Mouse (Mus musculus) kidney, postnatal 0 days (tissue): ENCODE data around the gene Begain. TPM values are rescaled to one million over a fixed set of nuclear protein-coding genes. Genes with fewer than 3 reads are reported as not detected.

Experiments
- ATAC-seq: fragments of 200-750 bp; cut with Nextera tagmentation; replicated peaks from 2 replicates; pipeline ENCODE4 v1.8.0; 2017; ENCODE audit warnings: low read depth, moderate number of reproducible peaks, moderate TSS enrichment, moderate library complexity; ENCODE audit not compliant: low FRiP score
- DNase-seq: peaks from one replicate; pipeline ENCODE4 v3.0.0-alpha.2; 2016; ENCODE audit warnings: low spot score
- H3K27ac ChIP-seq: fragments of 300-500 bp; sonication (generic); 2 replicates; pipeline ENCODE4 v1.5.1; 2014; ENCODE audit warnings: mild to moderate bottlenecking
- H3K27me3 ChIP-seq: fragments of 300-500 bp; sonication (generic); 2 replicates; pipeline ENCODE4 v1.6.1; 2014; ENCODE audit warnings: low read length, mixed read lengths; ENCODE audit not compliant: insufficient read depth
- H3K36me3 ChIP-seq: fragments of 300-500 bp; sonication (generic); 2 replicates; pipeline ENCODE4 v1.6.1; 2014; ENCODE audit warnings: low read length, mixed read lengths; ENCODE audit not compliant: insufficient read depth
- H3K4me1 ChIP-seq: fragments of 300-500 bp; sonication (generic); replicated peaks from 2 replicates; pipeline ENCODE4 v1.6.1; 2014; ENCODE audit warnings: antibody characterized with exemption, low read length, mixed read lengths; ENCODE audit not compliant: insufficient read depth
- H3K4me2 ChIP-seq: fragments of 300-500 bp; sonication (generic); 2 replicates; pipeline ENCODE4 v1.6.1; 2014; ENCODE audit warnings: mild to moderate bottlenecking, low read length, moderate library complexity, mixed read lengths
- H3K4me3 ChIP-seq: fragments of 300-500 bp; sonication (generic); replicated peaks from 2 replicates; pipeline ENCODE4 v1.5.1; 2014; ENCODE audit warnings: low read depth, low read length
- H3K9ac ChIP-seq: fragments of 300-500 bp; sonication (generic); 2 replicates; pipeline ENCODE4 v1.6.1; 2014; ENCODE audit warnings: low read depth, low read length
- H3K9me3 ChIP-seq: fragments of 300-500 bp; sonication (generic); replicated peaks from 2 replicates; pipeline ENCODE4 v1.6.1; 2016; ENCODE audit warnings: low read length, inconsistent platforms, mixed read lengths
- CTCF ChIP-seq: IDR thresholded peaks from 2 replicates; pipeline ENCODE4 v1.5.1; 2016; ENCODE audit warnings: antibody characterized with exemption, low read depth, mild to moderate bottlenecking, moderate library complexity
- WGBS: fragments of 180-500 bp; shearing (Covaris S2); extraction: QIAGEN DNeasy Blood & Tissue Kit; methylation state at CpG from one replicate; pipeline ENCODE4 v1.1.7; 2014; 5-methylcytosine and 5-hydroxymethylcytosine counted together
- polyA plus RNA-seq: library from polyadenylated mRNA; unstranded; fragments of >200 nt; fragmentation: Nextera tagmentation; extraction: Ambion mirVana; gene quantifications from 2 replicates; pipeline ENCODE4 v1.2.1, GENCODE M21; 2015

The Begain gene
- polyA plus RNA-seq, 1 experiment from 2014 or later: 3.2 TPM

- ATAC-seq (no peak), DNase-seq (peak; percentile 81)
- H3K27ac ChIP-seq: no peak overlapping the region
- no peaks in the 10 kb centered on the region for H3K9me3 ChIP-seq
- H3K9ac ChIP-seq: no peak overlapping the region
- H3K4me3 ChIP-seq: no peak overlapping the region
- 0 out of 2 replicates have a peak, but pooled peaks cover 5% of the 10 kb centered on the region for H3K36me3 ChIP-seq
- 35% methylated on average over 10 of the region's 10 CpGs for WGBS
- no peak for TF ChIP-seq CTCF
- no peak overlapping the region for H3K4me2 ChIP-seq
- H3K27me3 ChIP-seq: no peaks in the 10 kb centered on the region
- H3K4me1 ChIP-seq: no peaks in the 10 kb centered on the region
These were observed 45.8 kb downstream of the Begain start for GRCm38 (mm10) chr12:109022181-109022691.

GRCm38 (mm10) chr12:109010070-109010649, 57.9 kb downstream of the Begain start:
- no peaks in the 10 kb centered on the region for H3K36me3 ChIP-seq
- ATAC-seq (no peak), DNase-seq (no peak)
- H3K9me3 ChIP-seq: no peaks in the 10 kb centered on the region
- no peak overlapping the region for H3K4me2 ChIP-seq
- 70% methylated on average over 18 of the region's 18 CpGs for WGBS
- H3K9ac ChIP-seq: no peak overlapping the region
- no peak overlapping the region for H3K4me3 ChIP-seq
- H3K27me3 ChIP-seq: no peaks in the 10 kb centered on the region
- H3K4me1 ChIP-seq: no peaks in the 10 kb centered on the region
- H3K27ac ChIP-seq: no peak overlapping the region
- no peak for TF ChIP-seq CTCF

GRCm38 (mm10) chr12:109002978-109003377, 65.0 kb downstream of the Begain start:
- ATAC-seq: no peak
- H3K36me3 ChIP-seq: no peaks in the 10 kb centered on the region
- no peak overlapping the region for H3K4me3 ChIP-seq
- no peak for TF ChIP-seq CTCF
- no peak overlapping the region for H3K9ac ChIP-seq
- no peaks in the 10 kb centered on the region for H3K4me1 ChIP-seq
- no peak overlapping the region for H3K4me2 ChIP-seq
- H3K9me3 ChIP-seq: no peaks in the 10 kb centered on the region
- 69% methylated on average over 7 of the region's 7 CpGs for WGBS
- H3K27me3 ChIP-seq: no peaks in the 10 kb centered on the region
- no peak overlapping the region for H3K27ac ChIP-seq
- DNase-seq: no peak

- no peaks in the 10 kb centered on the region for H3K4me1 ChIP-seq
- no peaks in the 10 kb centered on the region for H3K36me3 ChIP-seq
- 74% methylated on average over 8 of the region's 8 CpGs for WGBS
- no peak overlapping the region for H3K9ac ChIP-seq
- ATAC-seq (no peak), DNase-seq (no peak)
- no peak for TF ChIP-seq CTCF
- no peak overlapping the region for H3K27ac ChIP-seq
- 0 out of 2 replicates have a peak, but pooled peaks cover 3% of the 10 kb centered on the region for H3K27me3 ChIP-seq
- no peak overlapping the region for H3K4me2 ChIP-seq
- H3K9me3 ChIP-seq: no peaks in the 10 kb centered on the region
- no peak overlapping the region for H3K4me3 ChIP-seq
These were observed 70.8 kb downstream of the Begain start for GRCm38 (mm10) chr12:108997249-108997648.

- no peak overlapping the region for H3K27ac ChIP-seq
- no peaks in the 10 kb centered on the region for H3K4me1 ChIP-seq
- H3K9ac ChIP-seq: no peak overlapping the region
- no peaks in the 10 kb centered on the region for H3K36me3 ChIP-seq
- 0 out of 2 replicates have a peak, but pooled peaks have one; percentile 19 for TF ChIP-seq CTCF
- H3K4me2 ChIP-seq: no peak overlapping the region
- H3K27me3 ChIP-seq: 0 out of 2 replicates have a peak, but pooled peaks cover 3% of the 10 kb centered on the region
- DNase-seq: no peak
- no peak overlapping the region for H3K4me3 ChIP-seq
- no peaks in the 10 kb centered on the region for H3K9me3 ChIP-seq
- WGBS: 81% methylated on average over 12 of the region's 12 CpGs
- no peak for ATAC-seq
These were observed 71.9 kb downstream of the Begain start for GRCm38 (mm10) chr12:108995976-108996636.

- TF ChIP-seq CTCF: peak; percentile 25; the same call in 1 of the 2 replicates
- 5% methylated on average over 19 of the region's 19 CpGs for WGBS
- peak; percentile 69; the same call in 1 of the 2 replicates for ATAC-seq
These were observed 73.5 kb downstream of the Begain start for GRCm38 (mm10) chr12:108994436-108995031.

More at GRCm38 (mm10) chr12:108994436-108995031, 73.5 kb downstream of the Begain start:
- no peaks in the 10 kb centered on the region for H3K9me3 ChIP-seq
- DNase-seq: peak; percentile 83
- H3K4me3 ChIP-seq: no peak overlapping the region
- no peaks in the 10 kb centered on the region for H3K4me1 ChIP-seq
- peak overlapping the region; percentile 41; the same call in 1 of the 2 replicates for H3K4me2 ChIP-seq
- H3K36me3 ChIP-seq: no peaks in the 10 kb centered on the region
- H3K9ac ChIP-seq: no peak overlapping the region
- H3K27me3 ChIP-seq: 0 out of 2 replicates have a peak, but pooled peaks cover 3% of the 10 kb centered on the region
- no peak overlapping the region for H3K27ac ChIP-seq
